Mouse (Mus musculus): ENCODE data around the gene Tmem132c. TPM values are rescaled to one million over a fixed set of nuclear protein-coding genes. Genes with fewer than 3 reads are reported as not detected.

The Tmem132c gene
- total RNA-seq, 2 experiments from 2014 or later, result 1.5 to 2.4 TPM

GRCm38 (mm10) chr5:127398010-127398409, 156.4 kb downstream of the Tmem132c start:
- no peak for DNase-seq (ENCODE audit: low spot score in 2 of 2)

- peak; percentile 36 to 69 for DNase-seq (ENCODE audit: low spot score in 2 of 2)
Observed at GRCm38 (mm10) chr5:127405391-127406000, 163.9 kb downstream of the Tmem132c start.

- DNase-seq (ENCODE audit: low spot score in 2 of 2), result no peak
Observed at GRCm38 (mm10) chr5:127406014-127406655, 164.5 kb downstream of the Tmem132c start.

GRCm38 (mm10) chr5:127416536-127416935, 174.9 kb downstream of the Tmem132c start:
- no peak for DNase-seq (ENCODE audit: low spot score in 2 of 2)

GRCm38 (mm10) chr5:127423936-127424335, 182.3 kb downstream of the Tmem132c start:
- DNase-seq (ENCODE audit: low spot score in 2 of 2), result no peak

- DNase-seq (ENCODE audit: low spot score in 2 of 2), result no peak
Observed at GRCm38 (mm10) chr5:127429124-127429523, 187.5 kb downstream of the Tmem132c start.

GRCm38 (mm10) chr5:127431561-127431960, 190.0 kb downstream of the Tmem132c start:
- no peak for DNase-seq (ENCODE audit: low spot score in 2 of 2)

- DNase-seq (ENCODE audit: low spot score in 2 of 2), result no peak
Observed at GRCm38 (mm10) chr5:127436836-127437235, 195.2 kb downstream of the Tmem132c start.

- no peak for DNase-seq (ENCODE audit: low spot score in 2 of 2)
Observed at GRCm38 (mm10) chr5:127438639-127439038, 197.0 kb downstream of the Tmem132c start.

- DNase-seq (ENCODE audit: low spot score in 2 of 2), result no peak
Observed at GRCm38 (mm10) chr5:127441963-127442362, 200.4 kb downstream of the Tmem132c start.

GRCm38 (mm10) chr5:127453580-127453979, 212.0 kb downstream of the Tmem132c start:
- DNase-seq (ENCODE audit: low spot score in 2 of 2), result no peak

GRCm38 (mm10) chr5:127454068-127454467, 212.5 kb downstream of the Tmem132c start:
- no peak for DNase-seq (ENCODE audit: low spot score in 2 of 2)

- DNase-seq (ENCODE audit: low spot score in 2 of 2), result no peak
Observed at GRCm38 (mm10) chr5:127456076-127456475, 214.5 kb downstream of the Tmem132c start.

- no peak for DNase-seq (ENCODE audit: low spot score in 2 of 2)
Observed at GRCm38 (mm10) chr5:127468151-127468550, 226.5 kb downstream of the Tmem132c start.

GRCm38 (mm10) chr5:127470351-127470750, 228.7 kb downstream of the Tmem132c start:
- no peak for DNase-seq (ENCODE audit: low spot score in 2 of 2)

- no peak for DNase-seq (ENCODE audit: low spot score in 2 of 2)
Observed at GRCm38 (mm10) chr5:127471902-127472301, 230.3 kb downstream of the Tmem132c start.

GRCm38 (mm10) chr5:127473706-127474105, 232.1 kb downstream of the Tmem132c start:
- no peak for DNase-seq (ENCODE audit: low spot score in 2 of 2)

- DNase-seq (ENCODE audit: low spot score in 2 of 2), result no peak
Observed at GRCm38 (mm10) chr5:127474856-127475255, 233.2 kb downstream of the Tmem132c start.

GRCm38 (mm10) chr5:127477790-127478189, 236.2 kb downstream of the Tmem132c start:
- no peak for DNase-seq (ENCODE audit: low spot score in 2 of 2)

- DNase-seq (ENCODE audit: low spot score in 2 of 2), result no peak
Observed at GRCm38 (mm10) chr5:127478322-127478721, 236.7 kb downstream of the Tmem132c start.

- DNase-seq (ENCODE audit: low spot score in 2 of 2), result no peak
Observed at GRCm38 (mm10) chr5:127480931-127481330, 239.3 kb downstream of the Tmem132c start.

GRCm38 (mm10) chr5:127481416-127481815, 239.8 kb downstream of the Tmem132c start:
- DNase-seq (ENCODE audit: low spot score in 2 of 2), result peak in 1 of 2 experiments; percentile 41

GRCm38 (mm10) chr5:127482342-127482741, 240.7 kb downstream of the Tmem132c start:
- DNase-seq (ENCODE audit: low spot score in 2 of 2), result no peak

Data from gastrocnemius, postnatal 4 days (tissue).